Mouse (Mus musculus): Measurements from ENCODE around the gene Palm2. TPM values are rescaled to one million over a fixed set of nuclear protein-coding genes. Genes with fewer than 3 reads are reported as not detected.
"Not testable (repeated sequence)": the region's sequence is repeated elsewhere in the genome, so short reads cannot be mapped to it uniquely, and the experiment has no call there.

The Palm2 gene
- 0.05 TPM in 1 of 2 replicates, not detected in the other for polyA plus RNA-seq (2015; fragmentation: Nextera tagmentation; extraction: Ambion mirVana)

DNA sequence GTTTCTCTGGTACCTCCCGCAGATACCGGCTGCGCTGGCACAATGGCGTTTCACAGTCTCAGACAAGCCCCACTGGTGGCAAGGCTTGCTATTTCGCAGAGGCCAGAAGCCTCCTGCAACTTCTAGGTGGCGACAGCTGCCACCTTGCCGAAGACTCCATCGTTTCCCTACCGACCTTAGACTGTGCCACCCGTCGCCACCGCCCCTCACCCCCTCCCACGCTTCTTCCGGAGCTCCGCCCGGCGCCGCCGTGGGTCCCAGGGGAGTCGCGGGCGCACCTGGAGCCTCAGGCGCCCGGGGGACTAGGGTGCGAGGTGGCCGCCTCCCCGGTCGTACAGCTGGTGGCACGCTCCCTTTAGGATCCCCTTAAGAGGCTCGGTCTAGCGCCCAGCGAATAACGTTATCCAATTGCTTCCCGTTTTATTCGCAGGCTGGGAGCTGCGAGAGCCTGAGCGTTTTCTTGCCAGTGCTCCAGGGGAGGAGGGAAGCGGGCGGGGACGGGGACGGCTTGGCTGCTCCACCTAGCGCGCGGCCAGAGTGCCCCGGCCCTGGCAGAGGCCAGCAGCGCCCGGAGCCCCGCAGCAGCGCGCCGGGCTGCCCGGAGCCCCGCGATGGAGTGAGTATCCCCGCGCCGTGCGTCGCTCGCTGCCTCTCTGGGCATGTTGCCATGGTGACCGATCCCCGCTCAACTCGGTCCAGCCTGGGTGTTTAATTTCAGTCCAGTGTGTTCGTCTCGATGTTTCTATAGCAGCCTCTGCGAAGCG, at the start of gene Palm2:
Gene Palm2 (plus strand): TSS at position 307 of the 764 bp plus-strand sequence.
- Histone ChIP-seq H3K36me3 (replicated peaks; ENCODE audit: insufficient read depth, low read length) (no peaks in the 10 kb centered on the region), H3K9me3 (ENCODE audit: low read length) (no peaks in the 10 kb centered on the region), H3K4me3 (ENCODE audit: low read depth, low read length) (peak within 1 kb of the TSS; percentile 36), H3K27me3 (ENCODE audit: insufficient read depth, low read length) (peaks cover 45% of the 10 kb centered on the region), H3K4me2 (ENCODE audit: low read depth, low read length) (peak within 1 kb of the TSS; percentile 69), H3K27ac (ENCODE audit: low read depth) (no peak within 1 kb of the TSS), H3K9ac (replicated peaks) (no peak within 1 kb of the TSS), H3K4me1 (ENCODE audit: insufficient read depth) (peaks cover 10% of the 10 kb centered on the region)
- WGBS (ENCODE audit: insufficient replicate concordance) = under 1% methylated on average over 67 of the region's 67 CpGs
- peak; percentile 41 for DNase-seq
- ATAC-seq = no peak
- TF ChIP-seq EP300 (IDR thresholded peaks at IDR 0.05; ENCODE audit: low read depth) = no peak
- TF ChIP-seq CTCF (IDR thresholded peaks at IDR 0.05; ENCODE audit: low read depth) = no peak

DNA sequence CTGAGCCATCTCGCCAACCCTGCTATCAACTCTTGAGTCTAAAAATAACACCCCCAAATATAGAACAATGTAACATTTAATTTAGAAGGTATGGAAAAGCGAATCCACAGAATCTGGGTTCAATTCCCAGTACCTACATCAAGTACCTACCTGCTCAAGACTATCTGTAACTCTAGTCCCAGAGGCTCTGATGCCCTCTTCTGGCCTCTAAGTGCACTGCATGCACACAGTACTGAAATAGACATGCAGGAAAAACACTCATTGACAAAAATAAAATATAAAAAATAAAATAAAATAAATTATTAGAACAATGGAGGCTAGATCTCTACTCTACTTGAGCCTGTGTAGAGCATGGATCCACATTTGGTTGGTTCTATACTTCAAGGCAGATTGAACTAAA, 49.7 kb upstream of the Palm2 start:
- Histone ChIP-seq H3K36me3 (replicated peaks; ENCODE audit: insufficient read depth, low read length) (no peaks in the 10 kb centered on the region), H3K4me1 (ENCODE audit: insufficient read depth) (no peaks in the 10 kb centered on the region), H3K27me3 (ENCODE audit: insufficient read depth, low read length) (no peaks in the 10 kb centered on the region), H3K4me2 (ENCODE audit: low read depth, low read length) (no peak overlapping the region), H3K9me3 (ENCODE audit: low read length) (no peaks in the 10 kb centered on the region), H3K4me3 (ENCODE audit: low read depth, low read length) (no peak overlapping the region), H3K9ac (replicated peaks) (no peak overlapping the region), H3K27ac (ENCODE audit: low read depth) (no peak overlapping the region)
- no peak for DNase-seq
- TF ChIP-seq EP300 (IDR thresholded peaks at IDR 0.05; ENCODE audit: low read depth) (no peak), CTCF (IDR thresholded peaks at IDR 0.05; ENCODE audit: low read depth) (peak; percentile 40; the same call in 1 of the 2 replicates)
- no peak for ATAC-seq
- WGBS (ENCODE audit: insufficient replicate concordance) = 77% methylated on average over 2 of the region's 2 CpGs

DNA sequence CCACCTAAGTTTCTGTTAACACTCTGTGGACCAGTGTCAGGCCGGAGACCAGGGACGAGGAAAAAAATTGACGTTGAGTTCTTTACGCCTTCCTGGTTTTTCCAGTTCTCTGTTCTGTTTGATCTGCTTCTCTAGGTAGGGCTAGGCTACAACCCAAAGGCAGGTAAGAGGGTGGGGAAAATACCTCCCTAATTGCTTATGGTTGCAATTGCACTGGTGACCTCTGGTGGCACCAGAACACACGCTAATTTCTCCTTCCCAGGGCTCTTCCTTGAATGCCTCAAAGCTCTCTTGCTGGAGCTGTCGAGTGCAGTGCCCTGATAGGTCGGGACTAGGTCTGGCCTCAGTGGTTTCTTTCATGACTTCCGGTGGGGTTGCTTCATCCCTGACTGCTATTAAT, 42.9 kb upstream of the Palm2 start:
- Histone ChIP-seq H3K9me3 (ENCODE audit: low read length) (no peaks in the 10 kb centered on the region), H3K4me3 (ENCODE audit: low read depth, low read length) (no peak overlapping the region), H3K4me1 (ENCODE audit: insufficient read depth) (no peaks in the 10 kb centered on the region), H3K36me3 (replicated peaks; ENCODE audit: insufficient read depth, low read length) (no peaks in the 10 kb centered on the region), H3K27ac (ENCODE audit: low read depth) (no peak overlapping the region), H3K27me3 (ENCODE audit: insufficient read depth, low read length) (no peaks in the 10 kb centered on the region), H3K9ac (replicated peaks) (no peak overlapping the region), H3K4me2 (ENCODE audit: low read depth, low read length) (no peak overlapping the region)
- no peak for ATAC-seq
- DNase-seq = no peak
- 44% methylated on average over 8 of the region's 8 CpGs for WGBS (ENCODE audit: insufficient replicate concordance)
- TF ChIP-seq EP300 (IDR thresholded peaks at IDR 0.05; ENCODE audit: low read depth) (no peak), CTCF (IDR thresholded peaks at IDR 0.05; ENCODE audit: low read depth) (no peak)

DNA sequence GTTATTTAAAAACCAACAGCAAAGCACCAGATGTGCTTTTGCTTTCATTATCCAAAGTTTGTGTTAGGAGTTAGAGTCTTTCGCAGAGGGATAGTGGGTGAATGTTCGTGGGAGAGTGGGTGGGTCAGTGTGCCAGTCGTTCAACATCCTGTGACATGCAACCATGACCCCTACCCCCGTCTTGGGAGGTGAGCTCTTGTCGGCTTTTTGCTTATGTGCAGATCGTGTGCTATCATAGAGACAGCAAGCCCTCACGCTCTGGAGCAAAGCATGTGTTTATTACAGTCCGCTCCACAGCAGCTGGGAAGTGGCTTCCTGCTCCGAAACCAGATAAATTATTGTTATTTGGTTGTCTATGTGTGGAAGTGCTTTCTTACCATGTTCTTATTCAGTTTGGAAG, 37.6 kb upstream of the Palm2 start:
- Histone ChIP-seq H3K4me3 (ENCODE audit: low read depth, low read length) (no peak overlapping the region), H3K9ac (replicated peaks) (no peak overlapping the region), H3K4me1 (ENCODE audit: insufficient read depth) (no peaks in the 10 kb centered on the region), H3K9me3 (ENCODE audit: low read length) (no peaks in the 10 kb centered on the region), H3K27me3 (ENCODE audit: insufficient read depth, low read length) (no peaks in the 10 kb centered on the region), H3K27ac (ENCODE audit: low read depth) (no peak overlapping the region), H3K36me3 (replicated peaks; ENCODE audit: insufficient read depth, low read length) (no peaks in the 10 kb centered on the region), H3K4me2 (ENCODE audit: low read depth, low read length) (no peak overlapping the region)
- no peak for TF ChIP-seq EP300 (IDR thresholded peaks at IDR 0.05; ENCODE audit: low read depth)
- no peak for TF ChIP-seq CTCF (IDR thresholded peaks at IDR 0.05; ENCODE audit: low read depth)
- WGBS (ENCODE audit: insufficient replicate concordance) = 72% methylated on average over 9 of the region's 9 CpGs
- ATAC-seq (no peak), DNase-seq (no peak)

DNA sequence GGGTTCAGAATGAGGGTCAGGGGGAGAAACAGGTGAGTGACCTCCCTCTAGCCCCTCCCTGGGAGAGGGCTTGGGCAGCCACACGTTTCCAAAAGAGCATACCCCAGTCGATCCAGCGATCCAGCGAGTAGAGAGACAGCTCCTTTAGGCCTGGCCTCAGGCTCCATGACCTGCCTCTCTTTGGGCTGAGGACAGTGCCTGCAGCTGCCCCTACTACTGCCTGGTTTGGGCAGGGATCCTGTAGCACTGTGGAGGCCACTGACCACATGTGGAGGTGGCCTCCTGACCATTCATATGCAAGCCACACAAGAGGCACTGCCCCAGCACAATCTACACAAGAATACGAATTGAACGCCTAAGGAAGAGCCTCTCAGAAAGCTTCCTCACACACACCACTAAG, 21.7 kb upstream of the Palm2 start:
- not testable (repeated sequence) for H3K27ac ChIP-seq (ENCODE audit: low read depth); DNase-seq; H3K4me3 ChIP-seq (ENCODE audit: low read depth, low read length); H3K9ac ChIP-seq (replicated peaks); H3K4me1 ChIP-seq (ENCODE audit: insufficient read depth); H3K4me2 ChIP-seq (ENCODE audit: low read depth, low read length); H3K36me3 ChIP-seq (replicated peaks; ENCODE audit: insufficient read depth, low read length); ATAC-seq; H3K9me3 ChIP-seq (ENCODE audit: low read length); H3K27me3 ChIP-seq (ENCODE audit: insufficient read depth, low read length)
- 52% methylated on average over 6 of the region's 6 CpGs for WGBS (ENCODE audit: insufficient replicate concordance)

DNA sequence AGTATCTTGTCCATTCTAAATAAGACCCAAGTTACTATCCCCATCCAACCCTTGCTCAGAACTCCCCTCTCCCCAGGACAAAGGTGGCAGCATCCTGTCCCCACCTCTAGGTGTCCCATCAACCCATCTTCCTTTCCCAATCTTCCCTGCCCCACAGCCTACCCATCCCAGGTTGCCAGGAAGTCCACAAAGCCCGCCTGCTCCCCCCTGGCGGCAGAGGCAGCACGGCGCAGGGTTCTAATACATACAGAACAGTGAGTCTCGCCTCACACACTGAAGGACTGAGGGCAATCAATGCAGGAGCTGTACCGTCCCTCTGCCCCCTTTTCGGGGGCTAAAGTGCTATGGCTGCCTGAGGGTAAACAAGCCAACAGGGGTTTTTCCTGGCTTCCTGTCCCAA, 21.0 kb upstream of the Palm2 start:
- Histone ChIP-seq H3K4me2 (ENCODE audit: low read depth, low read length) (no peak overlapping the region), H3K27ac (ENCODE audit: low read depth) (no peak overlapping the region), H3K27me3 (ENCODE audit: insufficient read depth, low read length) (no peaks in the 10 kb centered on the region), H3K4me3 (ENCODE audit: low read depth, low read length) (no peak overlapping the region), H3K4me1 (ENCODE audit: insufficient read depth) (no peaks in the 10 kb centered on the region), H3K9ac (replicated peaks) (no peak overlapping the region), H3K36me3 (replicated peaks; ENCODE audit: insufficient read depth, low read length) (no peaks in the 10 kb centered on the region), H3K9me3 (ENCODE audit: low read length) (no peaks in the 10 kb centered on the region)
- ATAC-seq (no peak), DNase-seq (no peak)
- 40% methylated on average over 7 of the region's 7 CpGs for WGBS (ENCODE audit: insufficient replicate concordance)
- TF ChIP-seq EP300 (IDR thresholded peaks at IDR 0.05; ENCODE audit: low read depth) = no peak
- TF ChIP-seq CTCF (IDR thresholded peaks at IDR 0.05; ENCODE audit: low read depth) = peak; percentile 8; the same call in 1 of the 2 replicates

DNA sequence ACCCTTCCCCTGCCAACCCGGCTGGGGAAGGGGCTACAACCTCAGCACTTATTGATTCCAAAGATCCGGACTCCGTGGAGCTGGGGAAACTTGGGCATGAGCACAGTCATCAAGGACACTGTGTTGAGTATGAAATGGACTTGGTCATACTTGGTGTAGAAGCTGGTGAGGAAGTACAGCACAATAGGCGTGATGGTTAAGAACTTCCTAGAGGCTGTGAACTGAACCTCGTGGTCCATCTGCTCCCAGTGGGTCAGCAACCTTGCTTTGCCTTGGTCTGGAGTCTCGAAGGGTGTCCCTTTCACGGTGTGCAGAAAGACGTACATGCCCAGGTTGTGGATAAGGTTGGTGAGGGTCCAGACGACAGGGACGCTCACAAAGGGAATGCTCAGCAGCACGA, 20.4 kb upstream of the Palm2 start:
- H3K4me3 ChIP-seq (ENCODE audit: low read depth, low read length); DNase-seq; H3K27me3 ChIP-seq (ENCODE audit: insufficient read depth, low read length); H3K36me3 ChIP-seq (replicated peaks; ENCODE audit: insufficient read depth, low read length); H3K9me3 ChIP-seq (ENCODE audit: low read length); H3K27ac ChIP-seq (ENCODE audit: low read depth); H3K4me1 ChIP-seq (ENCODE audit: insufficient read depth); ATAC-seq; H3K4me2 ChIP-seq (ENCODE audit: low read depth, low read length); H3K9ac ChIP-seq (replicated peaks): not testable (repeated sequence)
- WGBS (ENCODE audit: insufficient replicate concordance) = 81% methylated on average over 11 of the region's 11 CpGs

All from liver, postnatal 0 days (tissue).